23 mouse cellular contexts compared by ENCODE assay signal in the genomic region with DNA sequence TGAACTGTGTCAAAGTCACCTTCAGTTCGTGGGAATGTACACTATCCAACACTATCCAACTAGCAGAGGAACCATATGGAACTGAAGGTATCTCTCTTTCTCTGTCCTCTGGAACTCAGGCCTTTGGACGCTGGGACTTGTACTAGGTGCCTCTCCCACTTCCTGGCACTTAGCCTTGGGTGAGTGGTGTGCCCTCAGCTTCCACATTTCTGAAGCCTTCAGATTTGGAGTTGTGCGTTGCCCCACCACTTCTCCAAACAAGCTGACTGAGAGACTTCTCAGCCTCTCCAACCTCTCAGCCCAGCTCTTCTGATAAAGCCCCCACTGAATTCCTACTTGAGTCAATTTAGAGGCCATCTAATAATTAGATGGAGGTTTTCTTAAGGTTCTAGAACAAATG.
"Had no signal": no experiment of that assay in that cellular context is flagged by ENCODE, and none has a peak within 500 bp of the region (broad histone marks: within the 10 kb centered on the region; RNA-seq: fewer than 3 reads in every experiment).

No protein-coding gene starts in this region.

- H3K4me3 ChIP-seq: kidney, embryonic 15.5 days; left cerebral cortex, adult 2 months; limb, embryonic 12.5 days; limb, embryonic 15.5 days; lung, embryonic 15.5 days; myocyte; neural tube, embryonic 13.5 days; stomach, embryonic 15.5 days had no signal

- H3K27me3 ChIP-seq: kidney, embryonic 15.5 days; limb, embryonic 12.5 days; limb, embryonic 15.5 days; lung, embryonic 15.5 days; neural tube, embryonic 13.5 days; stomach, embryonic 15.5 days had no signal

- H3K4me2 ChIP-seq: kidney, embryonic 15.5 days; limb, embryonic 12.5 days; limb, embryonic 15.5 days; liver, embryonic 11.5 days; lung, embryonic 15.5 days; midbrain, embryonic 11.5 days; neural tube, embryonic 13.5 days; stomach, embryonic 15.5 days had no signal

- ATAC-seq: liver, postnatal 0 days had no signal

- H3K9me3 ChIP-seq: kidney, embryonic 15.5 days; limb, embryonic 12.5 days; limb, embryonic 15.5 days; lung, embryonic 15.5 days; neural tube, embryonic 13.5 days; stomach, embryonic 15.5 days had no signal

- H3K27ac ChIP-seq: kidney, embryonic 15.5 days; left cerebral cortex, adult 2 months; limb, embryonic 12.5 days; limb, embryonic 15.5 days; liver, embryonic 14.5 days; lung, embryonic 15.5 days; macrophage; neural tube, embryonic 13.5 days; stomach, embryonic 15.5 days had no signal

- H3K36me3 ChIP-seq: kidney, embryonic 15.5 days; limb, embryonic 12.5 days; limb, embryonic 15.5 days; lung, embryonic 15.5 days; neural tube, embryonic 13.5 days; stomach, embryonic 15.5 days had no signal

- DNase-seq: kidney, adult 11 months; kidney, adult 8-10 months; kidney, postnatal 10 days; kidney, postnatal 36 days; layer of hippocampus, postnatal 36 days; left cerebral cortex, postnatal 4 days; liver, postnatal 0 days; retina, postnatal 1 day; right cerebral cortex, postnatal 25 days; spleen, adult 18-20 months; thymus, postnatal 25 days had no signal

- H3K4me1 ChIP-seq: limb, embryonic 12.5 days; limb, embryonic 15.5 days; neural tube, embryonic 13.5 days had no signal

- H3K9ac ChIP-seq: kidney, embryonic 15.5 days; limb, embryonic 12.5 days; limb, embryonic 15.5 days; liver, embryonic 14.5 days; liver, postnatal 0 days; lung, embryonic 15.5 days; neural tube, embryonic 13.5 days; stomach, embryonic 15.5 days had no signal
